Mouse (Mus musculus): ENCODE results near the gene St5.

DNA sequence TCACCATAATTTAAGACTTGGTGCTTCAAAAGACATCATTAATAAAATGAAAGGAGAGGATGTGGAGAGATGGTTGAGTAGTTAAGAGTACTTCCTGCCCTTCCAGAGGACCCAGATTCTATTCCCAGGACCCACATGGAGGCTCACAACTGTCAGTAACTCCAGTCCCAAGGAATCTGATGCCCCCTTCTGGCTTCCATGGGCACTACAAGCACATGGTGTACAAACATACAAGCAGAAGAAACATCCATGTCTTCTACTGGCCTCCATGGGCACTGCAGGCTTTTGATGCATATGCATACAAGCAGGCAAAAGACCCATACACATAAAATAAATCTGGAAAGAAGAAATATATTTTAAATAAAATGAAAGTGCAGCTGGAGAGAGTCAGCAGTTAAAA lies 3.2 kb downstream of the St5 start:
- TF ChIP-seq CTCF (IDR thresholded peaks at IDR 0.05; ENCODE audit: control insufficient read depth, insufficient read depth, insufficient replicate concordance, low read depth, low read length) (no peak), POLR2A (IDR thresholded peaks at IDR 0.05; ENCODE audit: control insufficient read depth, low read depth, low read length) (no peak)
